Mouse (Mus musculus) lung, postnatal 0 days (tissue): ENCODE data around the gene Atp5c1. TPM values are rescaled to one million over a fixed set of nuclear protein-coding genes. Genes with fewer than 3 reads are reported as not detected.

Experiments
- ATAC-seq: fragments of 200-750 bp; cut with Nextera tagmentation; 2 replicates; pipeline ENCODE4 v1.8.0; 2017; ENCODE audit warnings: moderate library complexity
- DNase-seq: peaks from one replicate; pipeline ENCODE4 v3.0.0-alpha.2; 2016; ENCODE audit warnings: low spot score
- H3K27ac ChIP-seq: fragments of 300-500 bp; sonication (generic); 2 replicates; pipeline ENCODE4 v1.5.1; 2014; ENCODE audit warnings: antibody characterized with exemption, mild to moderate bottlenecking, low read length, mixed read lengths
- H3K27me3 ChIP-seq: fragments of 300-500 bp; sonication (generic); replicated peaks from 2 replicates; pipeline ENCODE4 v1.6.1; 2014; ENCODE audit warnings: low read length, mixed read lengths; ENCODE audit not compliant: insufficient read depth
- H3K36me3 ChIP-seq: fragments of 300-500 bp; sonication (generic); 2 replicates; pipeline ENCODE4 v1.6.1; 2014; ENCODE audit warnings: low read length, mixed read lengths; ENCODE audit not compliant: insufficient read depth
- H3K4me1 ChIP-seq: fragments of 300-500 bp; sonication (generic); 2 replicates; pipeline ENCODE4 v1.6.1; 2014; ENCODE audit warnings: antibody characterized with exemption, low read depth, low read length, mixed read lengths; ENCODE audit not compliant: insufficient read depth
- H3K4me2 ChIP-seq: fragments of 300-500 bp; sonication (generic); replicated peaks from 2 replicates; pipeline ENCODE4 v1.6.1; 2014; ENCODE audit warnings: low read depth, mild to moderate bottlenecking, low read length, moderate library complexity, mixed read lengths
- H3K4me3 ChIP-seq: fragments of 300-500 bp; sonication (generic); 2 replicates; pipeline ENCODE4 v1.5.1; 2014; ENCODE audit warnings: low read depth, low read length
- H3K9ac ChIP-seq: fragments of 300-500 bp; sonication (generic); replicated peaks from 2 replicates; pipeline ENCODE4 v1.6.1; 2014; ENCODE audit warnings: low read depth, mild to moderate bottlenecking
- H3K9me3 ChIP-seq: fragments of 300-500 bp; sonication (generic); 2 replicates; pipeline ENCODE4 v1.6.1; 2016; ENCODE audit warnings: low read length, mixed read lengths
- CTCF ChIP-seq: IDR thresholded peaks from 2 replicates; pipeline ENCODE4 v1.5.1; 2016; ENCODE audit warnings: antibody characterized with exemption, mild to moderate bottlenecking
- EP300 ChIP-seq: IDR thresholded peaks from 2 replicates; pipeline ENCODE4 v1.6.1; 2016; ENCODE audit warnings: antibody characterized with exemption, mild to moderate bottlenecking, control low read depth
- WGBS: fragments of 180-500 bp; shearing (Covaris S2); extraction: QIAGEN DNeasy Blood & Tissue Kit; methylation state at CpG from one replicate; pipeline ENCODE4 v1.1.7; 2014; 5-methylcytosine and 5-hydroxymethylcytosine counted together
- polyA plus RNA-seq: library from polyadenylated mRNA; unstranded; fragments of >200 nt; fragmentation: Nextera tagmentation; extraction: Ambion mirVana; gene quantifications from 2 replicates; pipeline ENCODE4 v1.2.1, GENCODE M21; 2015

The Atp5c1 gene
- polyA plus RNA-seq, 1 experiment from 2014 or later = 352 TPM

DNA sequence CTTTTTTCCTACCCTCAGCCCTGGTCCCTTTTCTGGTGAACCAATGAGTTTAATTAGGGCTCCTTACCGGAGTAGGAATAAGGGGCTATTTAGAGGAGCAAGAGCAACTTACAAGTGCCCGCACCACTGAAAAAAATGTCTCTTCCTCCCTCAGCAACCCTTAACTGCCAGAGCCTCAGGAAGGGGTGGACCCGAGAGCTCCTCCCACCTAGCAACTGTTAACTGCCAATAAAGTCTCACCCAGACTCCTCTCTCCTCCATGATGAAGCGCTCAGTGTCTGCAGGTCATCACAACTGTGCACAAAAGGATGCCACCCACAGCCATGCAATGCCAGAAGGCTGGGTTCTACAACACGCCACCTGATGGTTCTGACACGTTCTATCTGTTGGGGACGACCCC lies 8.6 kb downstream of the Atp5c1 start:
- H3K27me3 ChIP-seq = no peaks in the 10 kb centered on the region
- ATAC-seq = no peak

DNA sequence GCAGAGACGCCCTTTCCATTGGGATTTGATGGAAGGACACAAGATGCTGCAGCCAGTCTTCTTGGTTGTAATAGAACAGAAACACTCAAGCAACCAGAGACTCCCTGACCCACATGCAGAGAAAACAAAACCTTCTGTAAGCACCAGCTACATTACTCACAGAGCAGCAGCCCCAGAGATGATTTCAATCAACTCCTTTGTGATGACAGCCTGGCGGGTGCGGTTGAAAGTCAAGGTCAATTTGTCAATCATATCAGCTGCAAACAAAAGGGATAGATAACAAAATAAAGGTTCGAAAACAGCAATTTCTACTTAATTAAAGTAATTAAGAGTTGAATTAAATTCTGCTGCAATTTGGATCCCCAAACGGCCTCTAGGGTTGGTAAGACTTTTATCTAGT lies 21.5 kb downstream of the Atp5c1 start:
- ATAC-seq (no peak), DNase-seq (no peak)
- Histone ChIP-seq H3K4me2 (no peak overlapping the region), H3K27me3 (no peaks in the 10 kb centered on the region), H3K9ac (no peak overlapping the region), H3K9me3 (no peaks in the 10 kb centered on the region), H3K4me3 (no peak overlapping the region), H3K27ac (no peak overlapping the region), H3K36me3 (peaks cover 39% of the 10 kb centered on the region), H3K4me1 (no peaks in the 10 kb centered on the region)
- no peak for TF ChIP-seq EP300
- TF ChIP-seq CTCF = no peak
- WGBS = 85% methylated on average over 5 of the region's 5 CpGs

More for the DNA sequence above, 8.6 kb downstream of the Atp5c1 start:
- Histone ChIP-seq H3K4me2 (no peak overlapping the region), H3K36me3 (peaks cover 8% of the 10 kb centered on the region), H3K4me1 (no peaks in the 10 kb centered on the region), H3K9ac (no peak overlapping the region), H3K4me3 (no peak overlapping the region), H3K9me3 (no peaks in the 10 kb centered on the region), H3K27ac (no peak overlapping the region)
- no peak for DNase-seq
- TF ChIP-seq CTCF (no peak), EP300 (no peak)
- 85% methylated on average over 7 of the region's 7 CpGs for WGBS

DNA sequence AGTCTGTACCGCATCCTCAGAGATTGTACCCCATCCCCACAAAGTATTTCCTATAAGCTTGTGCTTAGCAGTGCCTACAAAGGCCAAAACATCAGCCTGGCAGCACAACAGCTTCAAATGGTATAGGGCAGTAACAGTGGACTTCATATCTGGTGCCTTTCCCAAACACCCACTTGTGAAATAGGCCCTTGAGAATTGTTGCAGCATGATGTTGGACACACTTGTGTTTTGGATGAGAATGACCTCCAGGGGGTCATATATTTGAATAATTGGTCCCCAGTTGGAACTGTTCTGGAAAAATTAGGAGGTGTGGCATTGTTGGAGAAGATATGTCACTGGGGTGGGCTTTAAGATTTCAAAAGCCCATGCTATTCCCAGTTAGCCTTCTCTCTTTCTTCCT lies 28.3 kb downstream of the Atp5c1 start:
- Histone ChIP-seq H3K9ac (no peak overlapping the region), H3K27me3 (no peaks in the 10 kb centered on the region), H3K4me1 (peaks cover 6% of the 10 kb centered on the region), H3K36me3 (peaks cover 13% of the 10 kb centered on the region), H3K27ac (no peak overlapping the region), H3K4me3 (no peak overlapping the region), H3K9me3 (no peaks in the 10 kb centered on the region), H3K4me2 (no peak overlapping the region)
- TF ChIP-seq EP300 (no peak), CTCF (no peak)
- ATAC-seq (no peak), DNase-seq (no peak)
- 100% methylated on average over 1 of the region's 1 CpGs for WGBS

DNA sequence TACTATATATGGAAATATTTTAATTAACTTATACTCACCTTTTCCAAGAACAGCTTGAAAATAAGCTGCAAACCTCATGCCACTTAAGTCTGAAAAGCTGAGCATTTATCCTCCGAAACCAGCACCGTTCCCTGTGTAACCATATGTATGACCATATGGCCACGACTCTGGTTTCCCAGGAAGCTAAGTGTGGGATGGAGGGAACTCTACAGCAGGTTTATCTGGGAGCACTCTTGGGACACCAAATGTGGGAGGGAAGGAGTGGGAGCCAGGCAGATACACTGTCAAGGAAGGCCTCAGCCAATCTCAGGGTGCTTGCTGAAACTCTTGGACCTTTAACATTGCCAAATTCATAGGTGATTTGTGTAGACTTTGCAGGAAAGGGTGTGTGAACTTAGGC lies 29.4 kb downstream of the Atp5c1 start:
- DNase-seq = no peak
- no peak overlapping the region for H3K27ac ChIP-seq
- no peak for ATAC-seq
- TF ChIP-seq CTCF (no peak), EP300 (no peak)
- 0 out of 2 replicates have a peak, but pooled peaks cover 6% of the 10 kb centered on the region for H3K36me3 ChIP-seq
- H3K27me3 ChIP-seq = no peaks in the 10 kb centered on the region
- no peaks in the 10 kb centered on the region for H3K9me3 ChIP-seq
- no peak overlapping the region for H3K9ac ChIP-seq
- WGBS = 86% methylated on average over 3 of the region's 3 CpGs
- peaks cover 6% of the 10 kb centered on the region for H3K4me1 ChIP-seq
- no peak overlapping the region for H3K4me3 ChIP-seq
- H3K4me2 ChIP-seq = no peak overlapping the region

DNA sequence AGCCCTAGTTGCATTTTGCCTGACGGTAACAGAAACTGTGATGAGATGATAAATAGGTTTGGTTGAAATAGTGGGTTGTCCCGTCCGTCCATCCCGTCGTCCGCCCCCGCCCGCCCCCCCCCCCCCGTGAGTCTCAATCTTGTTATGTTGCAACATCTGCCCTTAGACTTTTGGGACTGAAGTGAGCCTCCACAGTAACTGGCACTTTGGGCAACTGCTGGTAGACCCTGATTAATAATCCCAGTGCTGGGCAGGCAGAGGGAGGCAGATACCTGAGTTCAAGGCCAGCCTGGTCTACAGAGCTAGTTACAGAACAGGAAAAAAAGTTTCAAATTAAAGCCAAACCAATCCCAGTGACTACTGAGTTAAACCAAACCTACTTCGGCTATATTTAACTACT lies 30.9 kb downstream of the Atp5c1 start:
- H3K4me2 ChIP-seq = peak overlapping the region; percentile 94
- H3K4me1 ChIP-seq = peaks cover 6% of the 10 kb centered on the region
- no peaks in the 10 kb centered on the region for H3K9me3 ChIP-seq
- WGBS = 13% methylated on average over 10 of the region's 10 CpGs
- peak overlapping the region; percentile 9; the same call in 1 of the 2 replicates for H3K9ac ChIP-seq
- H3K4me3 ChIP-seq = peak overlapping the region; percentile 94
- no peaks in the 10 kb centered on the region for H3K27me3 ChIP-seq
- no peak overlapping the region for H3K27ac ChIP-seq
- DNase-seq (no peak), ATAC-seq (no peak)
- H3K36me3 ChIP-seq = no peaks in the 10 kb centered on the region
- TF ChIP-seq EP300 = no peak
- TF ChIP-seq CTCF = no peak

DNA sequence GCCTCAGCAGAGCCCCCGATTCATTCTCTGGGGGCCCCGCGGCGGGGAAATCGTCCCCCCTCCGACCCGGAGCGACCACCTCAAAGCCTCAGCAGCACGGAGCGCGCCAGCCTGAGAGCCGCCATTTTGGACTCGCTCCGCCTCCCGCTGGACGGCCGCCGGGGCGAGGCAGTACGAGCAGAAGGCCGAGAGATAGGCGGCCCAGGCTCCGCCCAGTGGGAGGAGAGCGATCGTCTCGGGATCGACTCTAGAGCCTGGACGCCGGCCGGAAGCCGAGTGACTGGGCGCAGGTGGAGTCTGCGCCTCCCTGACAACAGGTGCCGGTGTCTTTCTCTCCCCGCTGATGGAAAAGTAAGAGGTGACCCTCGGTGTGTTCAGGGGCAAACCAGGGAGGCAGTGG lies 31.8 kb downstream of the Atp5c1 start, which contains the start of gene Taf3:
Gene Taf3, minus strand, starts transcription at position 136 of the 400 bp plus-strand sequence.
- H3K9ac ChIP-seq = peak within 1 kb of the TSS; percentile 82
- H3K27ac ChIP-seq = no peak within 1 kb of the TSS
- TF ChIP-seq EP300 (no peak), CTCF (no peak; the same call in 1 of the 2 replicates)
- ATAC-seq (peak; percentile 98), DNase-seq (peak; percentile 96)
- H3K27me3 ChIP-seq = no peaks in the 10 kb centered on the region
- no peaks in the 10 kb centered on the region for H3K9me3 ChIP-seq
- WGBS = under 1% methylated on average over 36 of the region's 36 CpGs
- H3K4me1 ChIP-seq = peaks cover 6% of the 10 kb centered on the region
- H3K4me2 ChIP-seq = peak within 1 kb of the TSS; percentile 94
- peak within 1 kb of the TSS; percentile 94 for H3K4me3 ChIP-seq
- no peaks in the 10 kb centered on the region for H3K36me3 ChIP-seq
